Mouse (Mus musculus) heart, embryonic 11.5 days (tissue): ENCODE results near the gene AC129217.1. TPM values are rescaled to one million over a fixed set of nuclear protein-coding genes. Genes with fewer than 3 reads are reported as not detected.

Experiments
- ATAC-seq: fragments of 200-750 bp; cut with Nextera tagmentation; replicated peaks from 2 replicates; pipeline ENCODE4 v1.8.0; 2017; ENCODE audit warnings: moderate library complexity; ENCODE audit not compliant: insufficient number of reproducible peaks, low FRiP score, low TSS enrichment
- H3K27ac ChIP-seq: fragments of 300-500 bp; sonication (generic); 2 replicates; pipeline ENCODE4 v1.5.1; 2014; ENCODE audit warnings: mild to moderate bottlenecking, low read depth, low read length
- H3K27me3 ChIP-seq: fragments of 300-500 bp; sonication (generic); 2 replicates; pipeline ENCODE4 v1.6.1; 2014; ENCODE audit warnings: mild to moderate bottlenecking, low read length, mixed read lengths; ENCODE audit not compliant: control insufficient read depth, insufficient read depth
- H3K36me3 ChIP-seq: fragments of 300-500 bp; sonication (generic); 2 replicates; pipeline ENCODE4 v1.6.1; 2014; ENCODE audit warnings: mild to moderate bottlenecking, low read length, moderate library complexity, mixed read lengths; ENCODE audit not compliant: control insufficient read depth, insufficient read depth
- H3K4me1 ChIP-seq: fragments of 300-500 bp; sonication (generic); 2 replicates; pipeline ENCODE4 v1.6.1; 2014; ENCODE audit warnings: low read length; ENCODE audit not compliant: control insufficient read depth, insufficient read depth
- H3K4me2 ChIP-seq: fragments of 300-500 bp; sonication (generic); 2 replicates; pipeline ENCODE4 v1.6.1; 2014; ENCODE audit warnings: mild to moderate bottlenecking, moderate library complexity
- H3K4me3 ChIP-seq: fragments of 300-500 bp; sonication (generic); 2 replicates; pipeline ENCODE4 v1.5.1; 2014; ENCODE audit warnings: low read depth, low read length
- H3K9ac ChIP-seq: fragments of 300-500 bp; sonication (generic); 2 replicates; pipeline ENCODE4 v1.6.1; 2014; ENCODE audit warnings: mild to moderate bottlenecking, low read depth, low read length, moderate library complexity
- H3K9me3 ChIP-seq: fragments of 300-500 bp; sonication (generic); replicated peaks from 2 replicates; pipeline ENCODE4 v1.6.1; 2016; ENCODE audit warnings: low read length; ENCODE audit not compliant: control insufficient read depth
- WGBS: fragments of 180-500 bp; shearing (Covaris S2); extraction: QIAGEN DNeasy Blood & Tissue Kit; methylation state at CpG from one replicate; pipeline ENCODE4 v1.1.7; 2014; ENCODE audit not compliant: insufficient replicate concordance; 5-methylcytosine and 5-hydroxymethylcytosine counted together
- polyA plus RNA-seq: library from polyadenylated mRNA; unstranded; fragments of >200 nt; fragmentation: Nextera tagmentation; extraction: Ambion mirVana; gene quantifications from 2 replicates; pipeline ENCODE4 v1.2.1, GENCODE M21; 2014

The AC129217.1 gene
- polyA plus RNA-seq: not detected in 2 replicates

- Histone ChIP-seq H3K27ac (no peak within 1 kb of the TSS), H3K36me3 (peaks cover 71% of the 10 kb centered on the region), H3K4me2 (no peak within 1 kb of the TSS), H3K4me1 (no peaks in the 10 kb centered on the region), H3K4me3 (no peak within 1 kb of the TSS), H3K27me3 (no peaks in the 10 kb centered on the region), H3K9me3 (no peaks in the 10 kb centered on the region), H3K9ac (no peak within 1 kb of the TSS)
- WGBS: 92% methylated on average over 8 of the region's 8 CpGs
- no peak for ATAC-seq
These were observed at the start of gene AC129217.1 for GRCm38 (mm10) chr19:8829660-8830059. Gene AC129217.1 (plus strand): TSS chr19:8829773.

- H3K27ac ChIP-seq: peak within 1 kb of the TSS; percentile 77; the same call in 1 of the 2 replicates
- H3K4me3 ChIP-seq: peak within 1 kb of the TSS; percentile 71
- H3K4me1 ChIP-seq: no peaks in the 10 kb centered on the region
- no peaks in the 10 kb centered on the region for H3K27me3 ChIP-seq
- peaks cover 7% of the 10 kb centered on the region for H3K36me3 ChIP-seq
- under 1% methylated on average over 32 of the region's 32 CpGs for WGBS
- no peaks in the 10 kb centered on the region for H3K9me3 ChIP-seq
- peak within 1 kb of the TSS; percentile 78 for H3K9ac ChIP-seq
- H3K4me2 ChIP-seq: peak within 1 kb of the TSS; percentile 68
- peak; percentile 98 for ATAC-seq
These were observed 43.4 kb upstream of the AC129217.1 start, which contains the start of gene Taf6l for GRCm38 (mm10) chr19:8786008-8786781. Gene Taf6l (minus strand): TSS chr19:8786417.

GRCm38 (mm10) chr19:8788521-8788920 is 41.1 kb upstream of the AC129217.1 start:
- H3K4me2 ChIP-seq: no peak overlapping the region
- H3K4me1 ChIP-seq: no peaks in the 10 kb centered on the region
- no peaks in the 10 kb centered on the region for H3K27me3 ChIP-seq
- no peak for ATAC-seq
- no peak overlapping the region for H3K27ac ChIP-seq
- 26% methylated on average over 3 of the region's 3 CpGs for WGBS
- no peak overlapping the region for H3K9ac ChIP-seq
- H3K36me3 ChIP-seq: peaks cover 13% of the 10 kb centered on the region
- H3K4me3 ChIP-seq: no peak overlapping the region
- H3K9me3 ChIP-seq: no peaks in the 10 kb centered on the region

GRCm38 (mm10) chr19:8789171-8789570 is 40.4 kb upstream of the AC129217.1 start:
- no peak overlapping the region for H3K4me3 ChIP-seq
- no peak overlapping the region for H3K4me2 ChIP-seq
- H3K36me3 ChIP-seq: peaks cover 19% of the 10 kb centered on the region
- ATAC-seq: no peak
- 62% methylated on average over 1 of the region's 1 CpGs for WGBS
- H3K9ac ChIP-seq: no peak overlapping the region
- H3K4me1 ChIP-seq: no peaks in the 10 kb centered on the region
- H3K27me3 ChIP-seq: no peaks in the 10 kb centered on the region
- H3K27ac ChIP-seq: no peak overlapping the region
- H3K9me3 ChIP-seq: no peaks in the 10 kb centered on the region

- WGBS: 70% methylated on average over 7 of the region's 7 CpGs
- Histone ChIP-seq H3K9me3 (no peaks in the 10 kb centered on the region), H3K4me3 (no peak overlapping the region), H3K36me3 (peaks cover 26% of the 10 kb centered on the region), H3K4me2 (no peak overlapping the region), H3K4me1 (no peaks in the 10 kb centered on the region), H3K27me3 (no peaks in the 10 kb centered on the region), H3K9ac (no peak overlapping the region), H3K27ac (no peak overlapping the region)
- no peak for ATAC-seq
These were observed 39.4 kb upstream of the AC129217.1 start for GRCm38 (mm10) chr19:8790171-8790570.

- Histone ChIP-seq H3K4me3 (peak within 1 kb of the TSS; percentile 91), H3K27me3 (no peaks in the 10 kb centered on the region), H3K36me3 (peaks cover 17% of the 10 kb centered on the region), H3K4me1 (peaks cover 7% of the 10 kb centered on the region; the same call in 1 of the 2 replicates), H3K4me2 (peak within 1 kb of the TSS; percentile 77), H3K27ac (peak within 1 kb of the TSS; percentile 70), H3K9me3 (no peaks in the 10 kb centered on the region), H3K9ac (peak within 1 kb of the TSS; percentile 94)
- 2% methylated on average over 25 of the region's 25 CpGs for WGBS
- peak; percentile 82 for ATAC-seq
These were observed 31.2 kb upstream of the AC129217.1 start, which contains the start of gene Polr2g for GRCm38 (mm10) chr19:8798264-8798946. Gene Polr2g (minus strand): TSS chr19:8798577.

GRCm38 (mm10) chr19:8798947-8799315 is 30.6 kb upstream of the AC129217.1 start:
- no peak overlapping the region for H3K27ac ChIP-seq
- peak overlapping the region; percentile 94; the same call in 1 of the 2 replicates for H3K9ac ChIP-seq
- H3K9me3 ChIP-seq: no peaks in the 10 kb centered on the region
- ATAC-seq: no peak
- peaks cover 7% of the 10 kb centered on the region; the same call in 1 of the 2 replicates for H3K4me1 ChIP-seq
- no peaks in the 10 kb centered on the region for H3K27me3 ChIP-seq
- H3K36me3 ChIP-seq: peaks cover 12% of the 10 kb centered on the region
- H3K4me3 ChIP-seq: peak overlapping the region; percentile 91
- peak overlapping the region; percentile 77 for H3K4me2 ChIP-seq

GRCm38 (mm10) chr19:8802130-8802821 is 27.3 kb upstream of the AC129217.1 start, which contains the start of gene Zbtb3:
Gene Zbtb3 (plus strand): TSS chr19:8802555.
- H3K9ac ChIP-seq: peak within 1 kb of the TSS; percentile 69
- peak; percentile 94 for ATAC-seq
- WGBS: under 1% methylated on average over 30 of the region's 30 CpGs
- no peaks in the 10 kb centered on the region for H3K9me3 ChIP-seq
- H3K27ac ChIP-seq: peak within 1 kb of the TSS; percentile 82
- H3K4me1 ChIP-seq: peaks cover 7% of the 10 kb centered on the region; the same call in 1 of the 2 replicates
- peak within 1 kb of the TSS; percentile 88 for H3K4me2 ChIP-seq
- no peaks in the 10 kb centered on the region for H3K27me3 ChIP-seq
- peak within 1 kb of the TSS; percentile 63 for H3K4me3 ChIP-seq
- peaks cover 4% of the 10 kb centered on the region for H3K36me3 ChIP-seq
